Mouse (Mus musculus): ENCODE data around the gene Drd3.

Drd3 gene

GRCm38 (mm10) chr16:43801791-43802307 lies 48.0 kb downstream of the Drd3 start:
- DNase-seq (ENCODE audit: low read depth): peak; percentile 64

- no peak for DNase-seq (ENCODE audit: low read depth)
These were observed 48.6 kb downstream of the Drd3 start for GRCm38 (mm10) chr16:43802466-43802865.

GRCm38 (mm10) chr16:43804364-43804763 lies 50.5 kb downstream of the Drd3 start:
- DNase-seq (ENCODE audit: low read depth): no peak

DNA sequence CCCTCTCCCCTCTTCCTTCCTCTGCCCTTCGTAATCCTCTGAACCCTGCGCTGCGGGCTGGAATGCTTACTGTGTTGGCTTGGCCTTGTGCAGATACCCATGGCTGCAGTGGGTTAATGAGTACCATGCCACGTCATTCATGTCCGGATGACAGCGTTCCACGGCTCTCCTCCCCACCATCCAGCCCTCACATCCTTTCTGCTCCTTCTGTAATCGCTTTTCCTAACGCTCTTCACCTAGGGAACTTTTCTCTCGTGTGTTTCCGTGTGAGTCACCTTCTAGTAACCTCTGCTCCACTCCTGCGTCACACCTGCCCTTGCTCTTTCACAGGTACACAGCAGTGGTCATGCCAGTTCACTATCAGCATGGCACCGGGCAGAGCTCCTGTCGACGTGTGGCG lies 53.2 kb downstream of the Drd3 start:
- no peak for DNase-seq (ENCODE audit: low read depth)

GRCm38 (mm10) chr16:43809429-43809828 lies 55.6 kb downstream of the Drd3 start:
- DNase-seq (ENCODE audit: low read depth): no peak

DNA sequence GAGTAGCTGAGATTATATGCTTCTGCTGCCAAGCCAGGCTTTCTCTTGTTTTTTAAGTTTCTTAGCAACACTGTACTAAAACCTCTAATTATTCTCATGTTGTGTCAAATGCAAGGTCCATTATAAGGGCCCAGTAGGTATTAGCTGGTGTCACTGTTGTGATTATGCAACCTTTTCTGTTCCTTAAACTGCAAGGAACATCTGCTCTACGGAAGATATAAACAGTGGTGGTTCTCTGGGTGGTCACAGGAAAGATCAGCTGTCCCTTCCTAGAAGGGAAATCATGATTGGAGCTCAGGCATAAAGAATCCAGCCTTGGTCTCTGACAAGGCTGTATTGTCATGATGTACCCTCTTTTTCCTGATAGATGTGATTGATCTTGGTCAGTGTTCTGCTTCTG lies 57.6 kb downstream of the Drd3 start:
- DNase-seq (ENCODE audit: low read depth): no peak

GRCm38 (mm10) chr16:43814644-43815043 lies 60.8 kb downstream of the Drd3 start:
- no peak for DNase-seq (ENCODE audit: low read depth)

- DNase-seq (ENCODE audit: low read depth): no peak
These were observed 62.5 kb downstream of the Drd3 start for GRCm38 (mm10) chr16:43816321-43816720.

DNA sequence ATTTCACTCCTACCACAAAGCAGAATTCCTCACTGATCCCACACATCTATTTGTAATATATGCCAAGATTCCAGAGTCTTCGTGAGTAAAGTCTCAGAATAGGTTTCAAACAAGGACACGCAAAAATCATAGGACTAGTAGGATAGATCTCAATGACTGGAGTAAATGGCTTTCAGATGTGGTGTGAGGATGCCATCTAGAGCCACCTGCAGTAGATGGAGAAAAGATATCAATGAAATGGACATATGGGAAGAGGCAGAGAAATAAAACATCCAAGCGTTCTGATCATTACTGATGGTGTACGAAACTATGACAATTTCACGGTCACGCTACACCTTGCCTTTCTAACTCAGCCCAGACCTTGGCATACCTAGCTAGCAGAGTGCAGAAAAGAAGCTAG lies 64.6 kb downstream of the Drd3 start:
- no peak for DNase-seq (ENCODE audit: low read depth)

DNA sequence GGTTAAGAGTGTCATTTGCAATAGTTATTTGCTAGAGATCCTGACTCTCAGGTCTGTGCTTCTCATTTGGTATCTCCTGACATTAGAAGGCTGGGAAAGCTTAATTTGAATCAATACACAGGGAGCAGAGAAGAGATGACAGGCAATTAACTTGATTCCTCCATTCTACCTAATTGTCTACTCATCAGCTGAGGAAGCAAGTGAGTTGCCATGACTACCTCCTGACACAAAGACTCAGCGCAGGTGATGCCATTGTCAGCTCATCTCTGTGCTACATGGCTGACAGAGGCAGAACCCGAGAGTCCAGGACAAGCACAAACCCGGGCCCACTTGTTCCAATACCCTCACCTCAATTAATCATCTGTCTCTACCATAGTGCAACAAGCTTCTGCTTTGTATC lies 73.7 kb downstream of the Drd3 start:
- DNase-seq (ENCODE audit: low read depth): no peak

- no peak for DNase-seq (ENCODE audit: low read depth)
These were observed 78.1 kb downstream of the Drd3 start for GRCm38 (mm10) chr16:43831957-43832356.

- DNase-seq (ENCODE audit: low read depth): no peak
These were observed 87.4 kb downstream of the Drd3 start for GRCm38 (mm10) chr16:43841236-43841635.

DNA sequence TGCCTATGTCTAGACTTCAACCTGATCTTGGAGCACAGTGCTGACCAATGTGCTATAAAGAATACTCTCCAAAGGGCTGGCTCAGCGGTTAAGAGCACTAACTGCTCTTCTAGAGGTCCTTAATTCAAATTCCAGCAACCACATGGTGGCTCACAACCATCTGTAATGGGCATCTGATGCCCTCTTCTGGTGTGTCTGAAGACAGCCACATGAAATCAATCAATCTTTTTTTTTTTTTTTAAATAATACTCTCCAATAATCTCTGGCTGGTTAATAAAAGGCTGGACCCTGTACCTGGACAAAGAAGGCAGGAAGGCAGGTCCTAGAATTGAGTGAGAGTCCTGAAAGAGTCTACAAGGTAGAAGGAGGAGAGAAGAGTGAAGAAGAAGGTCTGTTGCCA lies 96.0 kb downstream of the Drd3 start:
- DNase-seq (ENCODE audit: low read depth): no peak

DNA sequence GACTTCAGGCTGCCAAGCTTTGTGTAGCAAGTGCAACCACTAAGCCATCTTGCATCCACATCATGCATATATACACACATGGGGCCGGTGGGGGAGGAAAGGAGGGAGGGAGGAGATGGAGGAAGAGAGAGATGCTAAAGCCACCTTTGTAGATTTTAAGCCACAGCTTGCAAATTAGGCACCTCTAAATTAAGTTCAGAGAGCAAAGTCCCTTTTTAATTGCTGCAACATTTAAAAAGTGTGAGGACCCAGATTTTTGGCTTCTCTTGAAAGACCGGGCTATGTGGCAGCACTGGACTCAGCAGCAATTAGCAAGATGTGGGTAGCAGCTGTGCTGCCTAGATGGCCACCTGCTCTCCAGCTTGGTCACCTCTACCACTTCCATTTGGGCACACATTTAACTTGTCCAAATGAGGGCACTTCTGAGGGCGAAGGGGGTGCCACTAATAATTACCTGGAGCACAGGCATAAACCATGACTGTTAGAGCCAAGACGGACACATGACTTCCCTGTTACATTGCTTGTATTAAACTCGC lies 105.2 kb downstream of the Drd3 start:
- no peak for DNase-seq (ENCODE audit: low read depth)

DNA sequence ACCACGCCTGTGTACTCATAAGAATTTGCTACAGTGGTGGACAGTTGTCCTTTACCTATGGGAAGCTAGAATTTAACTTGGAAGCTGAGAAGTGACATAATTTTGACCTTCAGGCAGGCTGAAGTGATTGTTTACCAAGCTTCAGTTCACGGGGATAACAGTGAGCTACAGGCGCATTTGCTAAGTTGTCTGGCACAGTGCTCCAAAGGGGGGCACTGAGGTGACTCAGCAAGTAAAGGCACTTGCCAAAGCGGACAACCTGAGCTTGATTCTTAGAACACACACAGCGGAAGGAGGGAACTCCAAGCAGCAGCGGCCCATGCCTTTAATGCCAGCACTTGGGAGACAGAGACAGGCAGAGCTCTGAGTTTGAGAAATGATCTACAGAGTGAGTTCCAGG lies 106.8 kb downstream of the Drd3 start:
- no peak for DNase-seq (ENCODE audit: low read depth)

DNA sequence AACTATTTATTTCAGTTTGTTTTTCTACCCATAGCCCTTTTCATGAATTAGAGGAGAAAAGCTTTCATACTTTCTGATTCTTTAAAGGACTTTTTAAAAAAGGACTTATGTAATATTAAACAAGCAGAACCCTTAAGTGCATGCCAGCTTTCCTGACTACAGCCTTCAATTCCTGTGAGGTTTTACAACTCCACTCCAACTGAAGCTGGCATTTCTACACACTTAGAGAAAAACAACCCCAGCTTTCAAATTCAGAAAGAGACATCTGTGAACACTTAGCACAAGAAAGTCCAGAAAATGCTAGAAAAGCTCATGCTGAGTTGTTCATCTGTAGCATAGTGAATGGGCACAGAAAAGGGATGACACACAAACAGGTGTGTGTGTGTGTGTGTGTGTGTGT lies 116.0 kb downstream of the Drd3 start:
- no peak for DNase-seq (ENCODE audit: low read depth)

DNA sequence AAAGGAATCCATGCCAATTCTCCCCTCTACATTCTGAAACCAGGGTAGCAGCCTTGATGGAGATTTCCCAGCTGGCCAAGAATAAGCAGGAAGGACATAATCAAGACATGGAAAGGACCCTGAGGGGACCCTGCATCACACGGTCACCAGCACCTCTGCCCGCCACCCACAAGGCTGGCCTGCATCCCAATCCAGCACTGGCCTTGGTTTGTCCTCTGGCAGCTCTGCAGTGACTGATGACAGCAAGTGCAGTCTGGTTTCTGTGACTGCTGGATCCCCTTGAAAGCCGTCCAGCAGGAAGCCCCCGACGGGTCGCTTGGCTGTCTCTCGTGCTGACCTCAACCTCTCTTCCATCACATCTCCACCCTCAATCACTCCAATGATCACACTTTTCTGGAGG lies 117.6 kb downstream of the Drd3 start:
- no peak for DNase-seq (ENCODE audit: low read depth)
